Mouse (Mus musculus) mesoderm, embryonic 11.5 days (tissue): ENCODE results near the gene Ncor2.

Experiments used
- DNase-seq: peaks from one replicate; pipeline ENCODE4 v3.0.0-alpha.2; 2012; ENCODE audit warnings: low read depth, low spot score

Gene Ncor2

GRCm38 (mm10) chr5:125024002-125024401 is 155.0 kb downstream of the Ncor2 start:
- no peak for DNase-seq

- no peak for DNase-seq
Measured at GRCm38 (mm10) chr5:125021298-125021697, 157.7 kb downstream of the Ncor2 start.

GRCm38 (mm10) chr5:125019099-125019498 is 159.9 kb downstream of the Ncor2 start:
- no peak for DNase-seq

GRCm38 (mm10) chr5:125017332-125017731 is 161.7 kb downstream of the Ncor2 start:
- no peak for DNase-seq

- no peak for DNase-seq
Measured at GRCm38 (mm10) chr5:125016421-125017242, 162.4 kb downstream of the Ncor2 start.

GRCm38 (mm10) chr5:125015576-125015975 is 163.4 kb downstream of the Ncor2 start:
- DNase-seq = no peak

- DNase-seq = no peak
Measured at GRCm38 (mm10) chr5:125015066-125015465, 164.0 kb downstream of the Ncor2 start.

- peak; percentile 64 for DNase-seq
Measured at GRCm38 (mm10) chr5:125014497-125014896, 164.5 kb downstream of the Ncor2 start.

- DNase-seq = no peak
Measured at GRCm38 (mm10) chr5:125011628-125012027, 167.4 kb downstream of the Ncor2 start.

GRCm38 (mm10) chr5:125011166-125011565 is 167.9 kb downstream of the Ncor2 start:
- DNase-seq = no peak

GRCm38 (mm10) chr5:125006896-125007295 is 172.1 kb downstream of the Ncor2 start:
- no peak for DNase-seq

- no peak for DNase-seq
Measured at GRCm38 (mm10) chr5:125005871-125006652, 173.0 kb downstream of the Ncor2 start.

GRCm38 (mm10) chr5:125003873-125004255 is 175.2 kb downstream of the Ncor2 start:
- DNase-seq = no peak

GRCm38 (mm10) chr5:125002969-125003872 is 175.8 kb downstream of the Ncor2 start, which contains the start of gene Rflna:
TSS of gene Rflna (plus strand) at chr5:125003221.
- peak; percentile 70 for DNase-seq

- DNase-seq = peak; percentile 49
Measured at GRCm38 (mm10) chr5:125000756-125001250, 178.2 kb downstream of the Ncor2 start.

GRCm38 (mm10) chr5:124997913-124998312 is 181.1 kb downstream of the Ncor2 start:
- no peak for DNase-seq

- no peak for DNase-seq
Measured at GRCm38 (mm10) chr5:124996816-124997215, 182.2 kb downstream of the Ncor2 start.

- no peak for DNase-seq
Measured at GRCm38 (mm10) chr5:124992891-124993290, 186.1 kb downstream of the Ncor2 start.

- no peak for DNase-seq
Measured at GRCm38 (mm10) chr5:124992323-124992722, 186.7 kb downstream of the Ncor2 start.

- no peak for DNase-seq
Measured at GRCm38 (mm10) chr5:124989724-124990123, 189.3 kb downstream of the Ncor2 start.

- DNase-seq = no peak
Measured at GRCm38 (mm10) chr5:124986656-124987055, 192.4 kb downstream of the Ncor2 start.
